Mouse (Mus musculus): ENCODE measurements at regions not wholly inside any gene's neighbourhood (a gene's known extent, or its start where the extent isn't known, plus 50 kb on each side); places are given as distances from the start of the nearest gene placed in this dataset.

GRCm38 (mm10) chr10:72551561-72551960 lies 103.1 kb upstream of the Zwint start:
- no peak for DNase-seq (ENCODE audit: low read depth, low spot score)

- no peak for DNase-seq (ENCODE audit: low read depth, low spot score)
Observed at GRCm38 (mm10) chr10:72573991-72574652, 80.5 kb upstream of the Zwint start.

GRCm38 (mm10) chr10:72577713-72578112 lies 76.9 kb upstream of the Zwint start:
- DNase-seq (ENCODE audit: low read depth, low spot score) = no peak

- no peak for DNase-seq (ENCODE audit: low read depth, low spot score)
Observed at GRCm38 (mm10) chr10:72578501-72578900, 76.1 kb upstream of the Zwint start.

- DNase-seq (ENCODE audit: low read depth, low spot score) = no peak
Observed at GRCm38 (mm10) chr10:72581311-72581710, 73.3 kb upstream of the Zwint start.

- DNase-seq (ENCODE audit: low read depth, low spot score) = no peak
Observed at GRCm38 (mm10) chr10:72588561-72588960, 66.1 kb upstream of the Zwint start.

- DNase-seq (ENCODE audit: low read depth, low spot score) = no peak
Observed at GRCm38 (mm10) chr10:72593049-72593448, 61.6 kb upstream of the Zwint start.
